Mouse (Mus musculus) kidney, adult 2 months (tissue): ENCODE results near the gene Fermt2. TPM values are rescaled to one million over a fixed set of nuclear protein-coding genes. Genes with fewer than 3 reads are reported as not detected.
"Not testable (repeated sequence)": the region's sequence is repeated elsewhere in the genome, so short reads cannot be mapped to it uniquely, and the experiment has no call there.

Source experiments
- DNase-seq: peaks from one replicate; pipeline ENCODE4 v3.0.0; 2021
- H3K27ac ChIP-seq: fragments of 200-500 bp; 2 replicates; pipeline ENCODE4 v1.5.1; 2012; ENCODE audit warnings: low read depth, low read length, control low read depth, inconsistent platforms; ENCODE audit not compliant: insufficient read depth
- H3K27me3 ChIP-seq: fragments of 200-500 bp; replicated peaks from 2 replicates; pipeline ENCODE4 v1.6.1; 2012; ENCODE audit warnings: mild to moderate bottlenecking, moderate library complexity, low read length, inconsistent platforms; ENCODE audit not compliant: control insufficient read depth, insufficient read depth
- H3K36me3 ChIP-seq: fragments of 200-500 bp; 2 replicates; pipeline ENCODE4 v1.6.1; 2012; ENCODE audit warnings: mild to moderate bottlenecking, moderate library complexity, low read length, inconsistent platforms; ENCODE audit not compliant: control insufficient read depth, insufficient read depth
- H3K4me1 ChIP-seq: fragments of 200-500 bp; 2 replicates; pipeline ENCODE4 v1.6.1; 2011; ENCODE audit warnings: low read length; ENCODE audit not compliant: control insufficient read depth, insufficient read depth
- H3K4me3 ChIP-seq: fragments of 200-500 bp; 2 replicates; pipeline ENCODE4 v1.5.1; 2011; ENCODE audit warnings: mild to moderate bottlenecking, low read depth, low read length, control low read depth; ENCODE audit not compliant: insufficient read depth
- CTCF ChIP-seq: fragments of 200-500 bp; conservative IDR thresholded peaks from 2 replicates; pipeline ENCODE4 v1.5.1; 2011; ENCODE audit warnings: low read depth, mild to moderate bottlenecking, control low read depth, low read length, moderate library complexity, mixed read lengths; ENCODE audit not compliant: insufficient read depth, insufficient read length
- POLR2A ChIP-seq: fragments of 200-500 bp; IDR thresholded peaks from one replicate; pipeline ENCODE4 v1.6.1; 2011; ENCODE audit warnings: low read depth, low read length, control low read depth
- WGBS: fragments of 180-500 bp; shearing (Covaris S2); methylation state at CpG from one replicate; pipeline ENCODE4 v1.1.7; 2018; 5-methylcytosine and 5-hydroxymethylcytosine counted together
- polyA plus RNA-seq: library from polyadenylated mRNA; depleted of rRNA; stranded (reverse); fragments of >200 nt; gene quantifications from 2 replicates; pipeline ENCODE4 v1.2.3, GENCODE M21; 2012

The Fermt2 gene
- polyA plus RNA-seq, 1 experiment, result 47.2 TPM

GRCm38 (mm10) chr14:45507923-45508322 is 22.0 kb downstream of the Fermt2 start:
- Histone ChIP-seq H3K27ac (peak overlapping the region; percentile 62), H3K27me3 (no peaks in the 10 kb centered on the region), H3K4me1 (peaks cover 50% of the 10 kb centered on the region), H3K36me3 (no peaks in the 10 kb centered on the region), H3K4me3 (no peak overlapping the region)
- DNase-seq, result peak; percentile 81
- TF ChIP-seq POLR2A (no peak), CTCF (no peak)
- WGBS, result 11% methylated on average over 4 of the region's 4 CpGs

- TF ChIP-seq CTCF (no peak), POLR2A (no peak)
- no peak for DNase-seq
- Histone ChIP-seq H3K27ac (peak overlapping the region; percentile 62), H3K36me3 (no peaks in the 10 kb centered on the region), H3K4me3 (no peak overlapping the region), H3K27me3 (no peaks in the 10 kb centered on the region), H3K4me1 (peaks cover 50% of the 10 kb centered on the region)
- 61% methylated on average over 3 of the region's 3 CpGs for WGBS
Measured at GRCm38 (mm10) chr14:45507447-45507846, 22.5 kb downstream of the Fermt2 start.

- Histone ChIP-seq H3K4me1 (peaks cover 48% of the 10 kb centered on the region), H3K36me3 (no peaks in the 10 kb centered on the region), H3K27ac (peak overlapping the region; percentile 62), H3K27me3 (no peaks in the 10 kb centered on the region), H3K4me3 (no peak overlapping the region)
- 6% methylated on average over 6 of the region's 6 CpGs for WGBS
- peak; percentile 76 for DNase-seq
- no peak for TF ChIP-seq POLR2A
- TF ChIP-seq CTCF, result no peak
Measured at GRCm38 (mm10) chr14:45507032-45507431, 22.9 kb downstream of the Fermt2 start.

GRCm38 (mm10) chr14:45506165-45506564 is 23.8 kb downstream of the Fermt2 start:
- TF ChIP-seq POLR2A (no peak), CTCF (no peak)
- Histone ChIP-seq H3K4me1 (peaks cover 41% of the 10 kb centered on the region), H3K4me3 (no peak overlapping the region), H3K27me3 (no peaks in the 10 kb centered on the region), H3K27ac (peak overlapping the region; percentile 62), H3K36me3 (no peaks in the 10 kb centered on the region)
- DNase-seq, result no peak
- 81% methylated on average over 4 of the region's 4 CpGs for WGBS

GRCm38 (mm10) chr14:45504422-45505113 is 25.4 kb downstream of the Fermt2 start:
- Histone ChIP-seq H3K4me3 (no peak overlapping the region), H3K4me1 (peaks cover 34% of the 10 kb centered on the region), H3K27me3 (no peaks in the 10 kb centered on the region), H3K36me3 (no peaks in the 10 kb centered on the region), H3K27ac (peak overlapping the region; percentile 47)
- DNase-seq, result peak; percentile 60
- TF ChIP-seq POLR2A (no peak), CTCF (no peak)
- 47% methylated on average over 10 of the region's 10 CpGs for WGBS

GRCm38 (mm10) chr14:45503934-45504333 is 26.0 kb downstream of the Fermt2 start:
- TF ChIP-seq CTCF, result no peak
- no peak for TF ChIP-seq POLR2A
- Histone ChIP-seq H3K27ac (peak overlapping the region; percentile 1; the same call in 1 of the 2 replicates), H3K4me3 (no peak overlapping the region), H3K27me3 (no peaks in the 10 kb centered on the region), H3K36me3 (no peaks in the 10 kb centered on the region), H3K4me1 (peaks cover 34% of the 10 kb centered on the region)
- DNase-seq, result peak; percentile 40
- WGBS, result 45% methylated on average over 3 of the region's 3 CpGs

GRCm38 (mm10) chr14:45500052-45500451 is 29.9 kb downstream of the Fermt2 start:
- Histone ChIP-seq H3K27ac (peak overlapping the region; percentile 7; the same call in 1 of the 2 replicates), H3K4me1 (peaks cover 13% of the 10 kb centered on the region), H3K36me3 (no peaks in the 10 kb centered on the region; the same call in none of the 2 replicates), H3K27me3 (no peaks in the 10 kb centered on the region), H3K4me3 (no peak overlapping the region)
- DNase-seq, result no peak
- TF ChIP-seq POLR2A, result no peak
- TF ChIP-seq CTCF, result no peak
- 42% methylated on average over 11 of the region's 11 CpGs for whole genome bisulfite sequencing

- H3K27ac ChIP-seq, result no peak overlapping the region
- peaks cover 3% of the 10 kb centered on the region; the same call in 1 of the 2 replicates for H3K4me1 ChIP-seq
- TF ChIP-seq POLR2A, result no peak
- TF ChIP-seq CTCF, result no peak
- H3K27me3 ChIP-seq, result no peaks in the 10 kb centered on the region
- DNase-seq, result no peak
- no peak overlapping the region for H3K4me3 ChIP-seq
- no peaks in the 10 kb centered on the region; the same call in none of the 2 replicates for H3K36me3 ChIP-seq
- 82% methylated on average over 3 of the region's 3 CpGs for WGBS
Measured at GRCm38 (mm10) chr14:45497116-45497515, 32.8 kb downstream of the Fermt2 start.

GRCm38 (mm10) chr14:45495810-45496209 is 34.1 kb downstream of the Fermt2 start:
- H3K27me3 ChIP-seq, H3K4me1 ChIP-seq, DNase-seq, H3K27ac ChIP-seq, H3K36me3 ChIP-seq, H3K4me3 ChIP-seq: not testable (repeated sequence)
- 87% methylated on average over 14 of the region's 14 CpGs for WGBS
